Mouse (Mus musculus) kidney, postnatal 4 days (tissue): Measurements from ENCODE around the gene Cox7a2l.

Source experiments
- DNase-seq, 2 experiments: peaks; one replicate each; pipeline ENCODE4 v3.0.0; 2021; ENCODE audit warnings: mixed read lengths in 2 of 2

Gene Cox7a2l

GRCm38 (mm10) chr17:83517280-83518015 is at the start of gene Cox7a2l:
TSS of gene Cox7a2l (minus strand) at chr17:83517330.
- no peak for DNase-seq

- DNase-seq = no peak
These were observed 48.4 kb upstream of the Cox7a2l start for GRCm38 (mm10) chr17:83565506-83565905.

- DNase-seq = peak; percentile 25 to 34
These were observed 47.1 kb upstream of the Cox7a2l start for GRCm38 (mm10) chr17:83564119-83564820.

- DNase-seq = peak; percentile 81
These were observed 46.6 kb upstream of the Cox7a2l start for GRCm38 (mm10) chr17:83563703-83564111.

GRCm38 (mm10) chr17:83562153-83563010 is 45.3 kb upstream of the Cox7a2l start:
- DNase-seq = no peak

GRCm38 (mm10) chr17:83559081-83559480 is 42.0 kb upstream of the Cox7a2l start:
- DNase-seq = no peak

GRCm38 (mm10) chr17:83555836-83556235 is 38.7 kb upstream of the Cox7a2l start:
- DNase-seq = no peak

GRCm38 (mm10) chr17:83554997-83555396 is 37.9 kb upstream of the Cox7a2l start:
- DNase-seq = no peak

- peak; percentile 30 to 51 for DNase-seq
These were observed 31.5 kb upstream of the Cox7a2l start for GRCm38 (mm10) chr17:83548501-83549233.

- DNase-seq = no peak
These were observed 30.0 kb upstream of the Cox7a2l start for GRCm38 (mm10) chr17:83547145-83547544.

GRCm38 (mm10) chr17:83545756-83546742 is 28.9 kb upstream of the Cox7a2l start:
- DNase-seq = peak; percentile 32 to 42

GRCm38 (mm10) chr17:83545259-83545658 is 28.1 kb upstream of the Cox7a2l start:
- no peak for DNase-seq

GRCm38 (mm10) chr17:83542424-83542823 is 25.3 kb upstream of the Cox7a2l start:
- DNase-seq = no peak

- DNase-seq = no peak
These were observed 22.3 kb upstream of the Cox7a2l start for GRCm38 (mm10) chr17:83539262-83540037.

- DNase-seq = no peak
These were observed 21.6 kb upstream of the Cox7a2l start for GRCm38 (mm10) chr17:83538694-83539093.

- no peak for DNase-seq
These were observed 21.0 kb upstream of the Cox7a2l start for GRCm38 (mm10) chr17:83538141-83538540.

- no peak for DNase-seq
These were observed 16.0 kb upstream of the Cox7a2l start for GRCm38 (mm10) chr17:83533150-83533549.

- peak; percentile 52 to 73 for DNase-seq
These were observed 10.7 kb upstream of the Cox7a2l start for GRCm38 (mm10) chr17:83527651-83528381.
